In the genomic region with DNA sequence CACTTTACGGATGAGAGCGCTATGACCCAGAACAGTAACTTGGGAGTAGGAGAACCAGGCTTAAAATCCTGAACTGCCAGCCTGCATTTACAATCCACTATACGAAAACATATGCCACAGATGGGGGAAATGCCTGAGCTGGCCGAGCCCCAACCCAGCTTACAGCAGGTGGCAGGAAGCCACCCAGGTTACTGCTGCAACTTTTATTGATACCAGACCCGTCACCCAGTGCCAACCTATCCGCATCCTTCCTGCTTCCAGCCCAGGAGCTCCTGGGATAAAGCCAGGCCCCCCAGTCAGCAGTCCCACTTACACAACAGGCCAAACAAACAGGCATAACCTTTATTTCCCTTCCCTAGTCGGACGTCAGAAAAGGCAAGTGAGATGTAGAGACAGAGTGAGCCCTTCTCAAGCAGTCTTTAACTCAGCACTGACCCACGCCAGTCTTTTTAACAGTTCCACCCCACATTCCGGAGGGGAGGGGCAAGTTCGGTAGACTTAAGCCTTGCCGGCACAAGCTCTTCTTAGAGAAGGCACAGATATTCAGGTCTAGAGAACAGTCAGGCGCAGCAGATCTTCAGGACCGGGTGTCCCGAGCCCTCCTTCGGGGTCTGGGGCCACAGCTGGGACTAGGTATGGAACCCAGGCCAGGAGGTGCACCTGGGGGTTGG, we compare ENCODE assay signal across 8 mouse cellular contexts. TPM values are rescaled to one million over a fixed set of nuclear protein-coding genes. Genes with fewer than 3 reads are reported as not detected.
DNase-seq lines count a peak whose midpoint lies in the region; ATAC-seq and TF ChIP-seq lines count a peak whose summit lies in the region.

No protein-coding gene starts in this region.

- peaks cover 8% of the 10 kb centered on the region for H3K79me2 ChIP-seq in myocyte (ENCODE audit: control insufficient read depth, insufficient read depth)

- no peaks in the 10 kb centered on the region for H3K9me3 ChIP-seq in kidney, embryonic 16.5 days (ENCODE audit: low read length)
- H3K9me3 ChIP-seq in hindbrain, embryonic 15.5 days: no peaks in the 10 kb centered on the region

- 80% methylated on average over 16 of the region's 16 CpGs for WGBS in kidney, embryonic 16.5 days
- 72% methylated on average over 16 of the region's 16 CpGs for WGBS in hindbrain, embryonic 15.5 days

- no peak for ATAC-seq in kidney, embryonic 16.5 days (ENCODE audit: low FRiP score, low TSS enrichment)
- no peak for ATAC-seq in hindbrain, embryonic 15.5 days (ENCODE audit: low FRiP score, low read depth)
- no peak for ATAC-seq in granulocyte monocyte progenitor cell, adult 5-6 weeks (replicated peaks; ENCODE audit: poor library complexity, severe bottlenecking)

- no peak for TF ChIP-seq POLR2A in myocyte (IDR thresholded peaks at IDR 0.05; ENCODE audit: insufficient read length, low read depth)

- H3ac ChIP-seq in myocyte (ENCODE audit: control insufficient read depth, insufficient read length): peak overlapping the region; percentile 14

- H3K27ac ChIP-seq in kidney, embryonic 16.5 days (ENCODE audit: low read length): no peak overlapping the region
- H3K27ac ChIP-seq in hindbrain, embryonic 15.5 days (replicated peaks): no peak overlapping the region

- peak overlapping the region; percentile 86 for H3K4me2 ChIP-seq in kidney, embryonic 16.5 days (replicated peaks; ENCODE audit: low read depth, low read length)
- H3K4me2 ChIP-seq in hindbrain, embryonic 15.5 days: peak overlapping the region; percentile 83
- H3K4me2 ChIP-seq in myocyte (ENCODE audit: low read depth): peak overlapping the region; percentile 96

- peak overlapping the region; percentile 67 for H3K4me3 ChIP-seq in kidney, embryonic 16.5 days (ENCODE audit: low read length)
- peak overlapping the region; percentile 61 for H3K4me3 ChIP-seq in hindbrain, embryonic 15.5 days
- peak overlapping the region; percentile 91 for H3K4me3 ChIP-seq in myocyte

- H3K36me3 ChIP-seq in kidney, embryonic 16.5 days (ENCODE audit: insufficient read depth, low read length): 0 out of 2 replicates have a peak, but pooled peaks cover 6% of the 10 kb centered on the region
- peaks cover 2% of the 10 kb centered on the region; the same call in 1 of the 2 replicates for H3K36me3 ChIP-seq in hindbrain, embryonic 15.5 days
- H3K36me3 ChIP-seq in myocyte (ENCODE audit: control insufficient read depth, insufficient read depth): no peaks in the 10 kb centered on the region

- H3K27me3 ChIP-seq in kidney, embryonic 16.5 days (ENCODE audit: insufficient read depth, low read length): no peaks in the 10 kb centered on the region
- H3K27me3 ChIP-seq in hindbrain, embryonic 15.5 days: no peaks in the 10 kb centered on the region
- H3K27me3 ChIP-seq in myocyte (ENCODE audit: control insufficient read depth, insufficient read depth, insufficient read length): no peaks in the 10 kb centered on the region

- peaks cover 39% of the 10 kb centered on the region for H3K4me1 ChIP-seq in kidney, embryonic 16.5 days (ENCODE audit: insufficient read depth, low read length)
- peaks cover 50% of the 10 kb centered on the region for H3K4me1 ChIP-seq in hindbrain, embryonic 15.5 days (replicated peaks)

- no peak for DNase-seq in kidney, postnatal 36 days
- peak; percentile 77 for DNase-seq in cerebellum, adult 9-11 months
- no peak for DNase-seq in urinary bladder, postnatal 10 days (ENCODE audit: low spot score)
- DNase-seq in spleen, postnatal 14 days (ENCODE audit: low spot score in 2 of 2): no peak

- peak overlapping the region; percentile 81 for H3K9ac ChIP-seq in kidney, embryonic 16.5 days (replicated peaks; ENCODE audit: low read length)
- H3K9ac ChIP-seq in hindbrain, embryonic 15.5 days: peak overlapping the region; percentile 72

TF ChIP-seq in myocyte, 11 proteins besides CTCF, POLR2A, EP300 and RAD21:
- TF ChIP-seq USF1 (IDR thresholded peaks at IDR 0.05; ENCODE audit: low read depth): no peak
- no peak for TF ChIP-seq SRF (IDR thresholded peaks at IDR 0.05; ENCODE audit: control insufficient read depth, insufficient read length, low read depth)
- TF ChIP-seq TCF12 (IDR thresholded peaks at IDR 0.05; ENCODE audit: insufficient read depth, poor library complexity, severe bottlenecking): no peak
- TF ChIP-seq TCF3 (IDR thresholded peaks at IDR 0.05; ENCODE audit: insufficient read length, low read depth): no peak
- no peak for TF ChIP-seq REST (IDR thresholded peaks at IDR 0.05; ENCODE audit: insufficient read depth, insufficient read length)
- TF ChIP-seq MYOD1 (IDR thresholded peaks at IDR 0.05; ENCODE audit: control insufficient read depth in 1 of 3, insufficient read length in 2 of 3, low read depth in 2 of 3): no peak
- TF ChIP-seq CEBPB (IDR thresholded peaks at IDR 0.05; ENCODE audit: insufficient read depth, poor library complexity, severe bottlenecking): no peak
- no peak for TF ChIP-seq E2F4 (IDR thresholded peaks at IDR 0.05; ENCODE audit: insufficient read depth)
- no peak for TF ChIP-seq POLR2AphosphoS2 (IDR thresholded peaks at IDR 0.05; ENCODE audit: insufficient read length, low read depth)
- no peak for TF ChIP-seq MYOG (IDR thresholded peaks at IDR 0.05; ENCODE audit: control insufficient read depth in 1 of 3, insufficient read depth in 1 of 3, insufficient read length in 2 of 3, low read depth in 2 of 3)
- TF ChIP-seq MAX (IDR thresholded peaks at IDR 0.05; ENCODE audit: low read depth): no peak

RNA-seq across cellular contexts. Expression of gene Rpp25l, which starts 1.5 kb away (rescaled TPM):
- 76.0 and 84.9 TPM in 2 replicates for polyA plus RNA-seq in kidney, embryonic 16.5 days (2015; fragmentation: Nextera tagmentation; extraction: Ambion mirVana)
- 58.7 and 58.8 TPM in 2 replicates for polyA plus RNA-seq in hindbrain, embryonic 15.5 days (2015; fragmentation: Nextera tagmentation; extraction: Ambion mirVana)
- polyA plus RNA-seq in myocyte (2012; fragmentation: generic; extraction: Trizol): 43.8 TPM
- total RNA-seq in granulocyte monocyte progenitor cell, adult 5-6 weeks (2014; fragmentation: Nextera tagmentation): 23.0 and 45.3 TPM in 2 replicates
- total RNA-seq in granulocyte monocyte progenitor cell, adult 5-6 weeks (2017): 15.0 and 20.1 TPM in 2 replicates

RNA-seq across cellular contexts. Expression of gene Dctn3, which starts 11.1 kb away (rescaled TPM):
- polyA plus RNA-seq in kidney, embryonic 16.5 days (2015; fragmentation: Nextera tagmentation; extraction: Ambion mirVana): 137 and 149 TPM in 2 replicates
- 298 and 299 TPM in 2 replicates for polyA plus RNA-seq in hindbrain, embryonic 15.5 days (2015; fragmentation: Nextera tagmentation; extraction: Ambion mirVana)
- polyA plus RNA-seq in myocyte (2012; fragmentation: generic; extraction: Trizol): 155 TPM
- 56.6 and 61.4 TPM in 2 replicates for total RNA-seq in granulocyte monocyte progenitor cell, adult 5-6 weeks (2014; fragmentation: Nextera tagmentation)
- 45.6 and 72.8 TPM in 2 replicates for total RNA-seq in granulocyte monocyte progenitor cell, adult 5-6 weeks (2017)

RNA-seq across cellular contexts. Expression of gene Il11ra1, which starts 12.1 kb away (rescaled TPM):
- 168 and 184 TPM in 2 replicates for polyA plus RNA-seq in kidney, embryonic 16.5 days (2015; fragmentation: Nextera tagmentation; extraction: Ambion mirVana)
- polyA plus RNA-seq in hindbrain, embryonic 15.5 days (2015; fragmentation: Nextera tagmentation; extraction: Ambion mirVana): 39.4 and 41.6 TPM in 2 replicates
- polyA plus RNA-seq in myocyte (2012; fragmentation: generic; extraction: Trizol): 3.3 TPM
- 66.9 and 71.4 TPM in 2 replicates for total RNA-seq in granulocyte monocyte progenitor cell, adult 5-6 weeks (2014; fragmentation: Nextera tagmentation)
- 102 and 103 TPM in 2 replicates for total RNA-seq in granulocyte monocyte progenitor cell, adult 5-6 weeks (2017)

RNA-seq across cellular contexts. Expression of gene Cntfr, which starts 15.0 kb away (rescaled TPM):
- polyA plus RNA-seq in kidney, embryonic 16.5 days (2015; fragmentation: Nextera tagmentation; extraction: Ambion mirVana): 18.8 and 22.8 TPM in 2 replicates
- 29.1 and 33.0 TPM in 2 replicates for polyA plus RNA-seq in hindbrain, embryonic 15.5 days (2015; fragmentation: Nextera tagmentation; extraction: Ambion mirVana)
- polyA plus RNA-seq in myocyte (2012; fragmentation: generic; extraction: Trizol): 0.06 TPM
- not detected in 2 replicates for total RNA-seq in granulocyte monocyte progenitor cell, adult 5-6 weeks (2014; fragmentation: Nextera tagmentation)
- total RNA-seq in granulocyte monocyte progenitor cell, adult 5-6 weeks (2017): not detected in 2 replicates

RNA-seq across cellular contexts. Expression of gene Arid3c, which starts 19.1 kb away (rescaled TPM):
- not detected in 2 replicates for polyA plus RNA-seq in kidney, embryonic 16.5 days (2015; fragmentation: Nextera tagmentation; extraction: Ambion mirVana)
- polyA plus RNA-seq in hindbrain, embryonic 15.5 days (2015; fragmentation: Nextera tagmentation; extraction: Ambion mirVana): 0.86 and 1.1 TPM in 2 replicates
- polyA plus RNA-seq in myocyte (2012; fragmentation: generic; extraction: Trizol): not detected
- total RNA-seq in granulocyte monocyte progenitor cell, adult 5-6 weeks (2014; fragmentation: Nextera tagmentation): not detected in 2 replicates
- not detected in 2 replicates for total RNA-seq in granulocyte monocyte progenitor cell, adult 5-6 weeks (2017)
